Mouse (Mus musculus) CD8-positive naive resting alpha-beta T cell, adult 2 months (primary cell): ENCODE measurements around the gene Nrxn2.

Source experiments
- DNase-seq, 2 experiments: peaks; one replicate each; pipeline ENCODE4 v3.0.0; 2022; ENCODE audit warnings: low read depth in 2 of 2, low spot score in 2 of 2

The Nrxn2 gene

DNA sequence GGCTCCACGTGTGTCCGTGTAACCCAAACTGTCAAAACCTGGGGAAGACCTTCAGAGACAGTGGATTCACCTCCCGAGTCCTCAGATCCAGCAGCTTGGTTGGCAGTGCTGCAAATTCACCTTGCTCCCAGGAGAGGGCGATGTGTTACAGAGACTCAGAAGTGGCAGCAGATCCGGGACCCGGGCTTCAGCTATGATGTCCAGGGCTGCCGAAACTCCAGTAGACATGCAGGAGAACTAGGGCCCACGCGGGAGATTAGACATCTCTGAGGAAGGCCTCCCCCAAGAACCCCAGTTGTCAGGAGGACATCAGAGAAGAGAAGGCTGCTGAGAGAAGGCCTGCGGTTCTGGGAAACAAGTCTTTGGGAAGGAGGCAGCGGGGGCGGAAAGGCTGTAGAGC lies 73.6 kb downstream of the Nrxn2 start:
- no peak for DNase-seq

GRCm38 (mm10) chr19:6493219-6493618 lies 74.7 kb downstream of the Nrxn2 start:
- DNase-seq: no peak

- no peak for DNase-seq
Observed at GRCm38 (mm10) chr19:6494032-6494431, 75.5 kb downstream of the Nrxn2 start.

GRCm38 (mm10) chr19:6494504-6495170 lies 76.1 kb downstream of the Nrxn2 start:
- no peak for DNase-seq

DNA sequence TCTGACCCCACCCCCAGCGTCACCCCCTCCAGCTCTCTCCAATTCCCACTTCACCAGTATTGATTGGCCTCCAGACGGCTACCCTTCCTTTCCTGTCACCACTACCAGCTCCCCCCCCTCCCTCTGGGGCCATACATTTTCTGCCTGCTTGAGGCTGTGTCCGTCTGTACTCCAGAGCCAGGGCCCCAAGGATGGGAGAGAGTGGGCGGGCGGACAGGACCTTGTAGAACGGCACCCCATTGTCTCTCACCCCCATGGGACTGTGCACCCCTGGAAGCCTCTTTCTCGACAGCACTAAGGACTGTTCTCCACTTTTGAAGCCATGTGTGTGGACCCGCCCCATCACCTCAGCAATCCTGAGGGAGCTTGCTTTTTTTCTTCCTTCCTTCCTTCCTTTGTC lies 77.2 kb downstream of the Nrxn2 start:
- no peak for DNase-seq

DNA sequence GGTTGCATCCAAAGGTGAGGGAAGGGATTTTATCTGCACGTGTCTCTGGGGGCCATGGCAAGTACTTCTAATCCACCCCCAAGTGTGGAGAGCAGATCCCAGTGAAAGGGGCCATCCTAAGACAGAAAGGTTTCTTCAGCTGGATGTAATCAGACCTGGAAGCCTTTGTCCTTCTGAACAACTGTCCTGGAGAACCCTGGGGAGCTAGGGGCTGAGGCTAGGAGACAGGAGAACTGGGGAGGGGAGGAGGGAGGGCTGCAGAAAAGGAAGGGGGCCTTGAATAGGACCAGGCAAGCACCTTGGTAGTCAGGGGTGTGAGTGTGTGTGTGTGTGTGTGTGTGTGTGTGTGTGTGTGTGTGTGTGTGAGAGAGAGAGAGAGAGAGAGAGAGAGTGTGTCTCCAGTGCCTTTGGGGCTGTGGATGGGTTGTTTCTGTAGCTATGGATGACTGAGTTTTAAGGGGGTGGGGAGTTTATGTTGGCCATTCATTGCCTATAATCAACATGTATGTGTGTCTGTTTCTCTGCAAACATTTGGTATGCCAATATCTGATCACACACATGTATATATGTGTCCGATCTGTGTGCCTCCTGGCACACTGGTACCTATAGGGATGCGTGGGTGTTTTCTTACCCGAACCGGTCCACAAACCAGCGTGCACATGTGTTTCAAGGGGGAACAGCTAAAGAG lies 78.1 kb downstream of the Nrxn2 start:
- no peak for DNase-seq

GRCm38 (mm10) chr19:6497150-6497801 lies 78.7 kb downstream of the Nrxn2 start:
- DNase-seq: no peak

- DNase-seq: no peak
Observed at GRCm38 (mm10) chr19:6497803-6498202, 79.3 kb downstream of the Nrxn2 start.

GRCm38 (mm10) chr19:6498350-6499131 lies 80.0 kb downstream of the Nrxn2 start:
- no peak for DNase-seq

DNA sequence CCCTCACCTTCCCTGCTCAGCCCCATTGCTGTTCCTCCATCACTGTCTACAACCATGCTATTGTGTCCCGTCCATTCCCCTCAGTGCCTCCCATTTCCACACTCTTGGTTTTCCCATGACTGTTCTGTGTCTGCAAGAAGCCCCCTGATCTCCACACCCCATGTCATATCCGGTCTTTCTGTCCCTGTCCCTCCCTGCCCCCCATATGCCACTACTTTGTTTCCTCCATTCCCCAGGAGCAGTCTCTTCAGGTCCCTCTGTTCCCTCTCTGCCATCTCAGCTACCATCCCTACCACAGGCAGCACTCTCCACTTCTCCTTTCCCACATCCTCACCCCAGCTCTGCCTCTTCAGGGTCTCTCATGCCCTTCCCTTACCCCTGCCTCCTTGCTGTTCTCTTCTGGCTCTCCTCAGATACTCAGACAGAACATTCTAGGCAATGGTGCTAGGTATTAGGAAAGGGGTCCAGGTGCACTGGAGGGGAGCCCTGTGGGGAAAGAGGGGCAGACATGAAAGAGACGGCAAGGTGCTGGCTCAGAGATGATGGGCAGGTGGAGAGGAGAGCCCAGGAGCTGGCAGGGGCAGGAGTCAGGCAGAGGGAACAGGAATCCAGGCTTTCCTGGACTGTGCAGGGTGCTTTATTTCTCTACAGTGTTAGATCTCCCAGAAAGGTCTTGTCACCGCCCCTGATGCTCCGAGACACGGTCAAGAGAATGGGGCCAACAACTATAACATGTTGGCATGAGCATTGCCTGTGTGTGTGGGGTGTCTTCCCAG lies 81.5 kb downstream of the Nrxn2 start:
- DNase-seq: no peak

GRCm38 (mm10) chr19:6500636-6501025 lies 82.1 kb downstream of the Nrxn2 start:
- no peak for DNase-seq

DNA sequence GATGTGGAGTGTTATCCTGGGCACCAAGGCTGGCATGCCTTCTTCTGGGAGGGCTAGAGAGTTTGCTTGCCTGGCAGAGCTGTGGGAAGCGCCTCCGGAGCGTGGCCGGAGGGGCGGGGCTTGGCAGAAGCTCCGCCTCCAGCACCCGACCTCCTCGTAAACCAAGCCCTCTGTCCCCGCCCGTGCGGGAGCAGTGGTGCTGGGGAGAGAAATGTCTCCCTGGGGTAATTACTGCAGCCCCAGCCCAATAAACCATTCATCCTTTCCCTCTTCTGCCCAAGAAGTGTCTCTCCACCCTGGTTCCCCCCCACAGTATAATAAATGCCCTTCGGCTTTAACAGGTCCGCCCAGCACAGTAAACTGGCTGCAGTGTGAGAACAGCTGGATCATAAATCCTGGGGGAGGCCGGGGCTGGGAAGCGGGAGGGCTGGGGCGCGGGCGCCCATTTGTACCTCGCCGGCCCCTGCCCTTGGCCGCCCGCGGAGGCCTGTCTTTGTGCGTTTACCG lies 83.6 kb downstream of the Nrxn2 start:
- DNase-seq: peak in 1 of 2 experiments; percentile 12

- DNase-seq: no peak
Observed at GRCm38 (mm10) chr19:6502543-6503319, 84.2 kb downstream of the Nrxn2 start.

DNA sequence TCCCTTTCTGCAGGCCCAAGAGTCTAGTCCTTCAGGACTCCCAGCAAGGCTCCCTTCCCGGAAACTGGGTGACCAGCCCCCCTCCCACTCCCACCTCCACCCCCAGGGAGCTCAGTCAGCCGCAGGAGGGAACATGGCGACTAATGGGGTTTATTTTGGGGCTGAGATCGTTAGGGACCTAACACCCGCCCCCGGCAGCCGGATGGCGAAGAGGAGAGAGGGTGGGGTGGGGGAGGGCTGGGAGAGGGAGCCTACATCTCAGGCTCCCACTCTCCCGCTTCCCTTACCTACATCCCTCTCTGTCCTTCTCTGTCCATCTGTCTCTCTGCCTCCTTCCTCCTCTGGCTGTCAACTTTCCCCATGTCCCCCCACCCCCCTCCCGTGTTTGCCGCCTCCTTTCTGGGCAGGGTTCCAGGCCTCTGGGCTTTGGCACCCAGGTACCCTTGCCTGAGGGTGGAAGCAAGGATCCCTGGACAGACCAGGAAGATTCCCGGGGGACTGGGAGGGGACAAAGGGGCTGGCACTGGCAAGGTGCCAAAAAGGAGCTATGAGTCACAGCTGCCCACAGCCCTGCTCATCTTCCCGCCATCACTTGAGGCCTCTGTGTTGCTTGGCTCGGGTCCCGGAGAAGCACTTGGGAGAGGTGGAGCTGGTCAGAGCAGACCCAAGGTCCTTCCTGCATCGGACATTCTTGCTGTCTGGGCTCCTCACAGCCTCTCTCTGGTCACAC lies 85.6 kb downstream of the Nrxn2 start:
- no peak for DNase-seq

DNA sequence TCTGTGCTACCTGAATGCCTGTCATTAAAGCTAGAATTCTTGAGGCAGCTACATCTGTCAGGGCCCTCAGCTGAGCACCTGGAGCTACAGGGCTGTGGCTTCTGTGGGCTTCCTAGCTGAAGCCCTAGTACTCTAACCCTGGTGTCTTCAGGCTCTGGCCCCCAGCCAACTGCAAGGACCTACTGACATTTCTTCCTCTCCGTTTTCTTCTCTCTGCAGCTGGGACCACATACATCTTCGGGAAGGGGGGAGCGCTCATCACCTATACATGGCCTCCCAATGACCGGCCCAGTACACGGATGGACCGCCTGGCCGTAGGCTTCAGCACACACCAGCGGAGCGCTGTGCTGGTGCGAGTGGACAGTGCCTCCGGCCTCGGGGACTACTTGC lies 86.1 kb downstream of the Nrxn2 start:
- no peak for DNase-seq

DNA sequence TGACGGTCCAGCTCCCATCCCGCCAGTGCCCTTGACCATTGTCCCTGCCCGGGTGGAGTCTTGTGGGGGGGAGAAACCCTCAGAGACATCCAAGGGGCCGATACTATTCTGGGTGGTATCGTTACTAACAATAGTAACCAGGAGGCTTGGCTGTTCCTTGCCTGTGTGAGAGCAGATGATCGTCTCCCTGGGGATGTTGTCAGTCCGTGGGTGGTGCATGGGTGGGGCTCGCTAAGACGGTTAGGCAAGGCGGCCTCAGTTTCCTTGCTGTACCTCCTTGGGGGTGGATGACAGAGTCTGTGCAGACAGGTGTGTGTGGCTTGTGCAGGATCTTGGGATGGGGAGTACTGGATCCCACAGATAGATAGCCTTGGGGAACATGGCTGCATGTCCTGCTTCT lies 88.9 kb downstream of the Nrxn2 start:
- DNase-seq: no peak

- no peak for DNase-seq
Observed at GRCm38 (mm10) chr19:6509881-6510280, 91.3 kb downstream of the Nrxn2 start.

GRCm38 (mm10) chr19:6510546-6510945 lies 92.0 kb downstream of the Nrxn2 start:
- DNase-seq: no peak

DNA sequence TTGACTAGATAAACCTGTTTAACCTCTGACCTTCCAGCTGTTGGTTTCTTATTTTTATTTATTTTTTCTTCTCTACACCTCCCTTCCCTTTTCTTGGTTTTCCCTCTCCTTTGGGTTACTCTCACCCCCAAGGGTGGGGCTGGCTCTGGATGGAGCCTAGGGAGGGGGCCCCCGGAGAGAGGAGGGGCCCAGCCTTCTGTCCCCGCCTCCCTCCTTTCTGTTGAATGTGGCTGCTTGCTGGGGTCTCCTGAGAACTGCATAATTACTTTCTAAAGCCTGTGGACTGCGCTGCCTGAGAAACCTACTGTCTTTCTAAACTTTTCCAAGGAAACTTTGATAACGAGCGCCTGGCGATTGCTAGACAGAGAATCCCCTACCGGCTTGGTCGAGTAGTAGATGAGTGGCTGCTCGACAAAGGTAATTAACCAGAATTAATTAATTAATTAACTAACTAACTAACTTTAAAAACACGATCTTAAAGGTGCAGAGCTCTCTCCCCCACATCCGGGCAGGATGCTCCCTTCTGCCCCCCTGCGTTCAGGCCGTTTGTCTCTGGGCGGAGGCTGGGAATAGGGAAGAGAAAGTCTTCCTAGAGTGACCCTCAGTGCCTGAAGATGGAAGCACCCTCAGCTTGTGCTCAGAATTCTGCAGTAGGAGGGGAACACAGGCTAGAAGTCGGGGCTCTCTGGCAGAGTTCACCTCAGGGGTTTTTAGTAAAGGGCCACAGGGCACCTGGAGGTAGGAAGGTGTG lies 95.0 kb downstream of the Nrxn2 start:
- no peak for DNase-seq
